Mouse (Mus musculus) A20 (cell line): ENCODE measurements around the gene Slf2.

Experiments used
- DNase-seq: peaks from one replicate; pipeline ENCODE4 v3.0.0-alpha.2; 2011; ENCODE audit warnings: low read depth, low spot score

Slf2 gene

GRCm38 (mm10) chr19:44984420-44984819 lies 53.5 kb downstream of the Slf2 start:
- DNase-seq: no peak

- DNase-seq: no peak
Measured at GRCm38 (mm10) chr19:44985159-44985988, 54.4 kb downstream of the Slf2 start.

- DNase-seq: no peak
Measured at GRCm38 (mm10) chr19:44987004-44987403, 56.1 kb downstream of the Slf2 start.

- no peak for DNase-seq
Measured at GRCm38 (mm10) chr19:44987851-44988250, 56.9 kb downstream of the Slf2 start.

GRCm38 (mm10) chr19:44988321-44988720 lies 57.4 kb downstream of the Slf2 start:
- DNase-seq: no peak

- DNase-seq: peak; percentile 42
Measured at GRCm38 (mm10) chr19:44988831-44989566, 58.0 kb downstream of the Slf2 start, which contains the start of gene Sema4g. Gene Sema4g (plus strand): TSS chr19:44989101.

GRCm38 (mm10) chr19:44989567-44990495 lies 58.9 kb downstream of the Slf2 start:
- no peak for DNase-seq

- DNase-seq: no peak
Measured at GRCm38 (mm10) chr19:44991031-44991430, 60.1 kb downstream of the Slf2 start.

GRCm38 (mm10) chr19:44992246-44992645 lies 61.3 kb downstream of the Slf2 start:
- DNase-seq: no peak

- no peak for DNase-seq
Measured at GRCm38 (mm10) chr19:44992712-44993111, 61.8 kb downstream of the Slf2 start.

- no peak for DNase-seq
Measured at GRCm38 (mm10) chr19:44997786-44998185, 66.8 kb downstream of the Slf2 start.

GRCm38 (mm10) chr19:44999647-45000046 lies 68.7 kb downstream of the Slf2 start:
- DNase-seq: peak; percentile 43

- no peak for DNase-seq
Measured at GRCm38 (mm10) chr19:45002301-45002700, 71.3 kb downstream of the Slf2 start.

- DNase-seq: no peak
Measured at GRCm38 (mm10) chr19:45003740-45004516, 73.0 kb downstream of the Slf2 start.

- peak; percentile 92 for DNase-seq
Measured at GRCm38 (mm10) chr19:45005444-45005843, 74.5 kb downstream of the Slf2 start, which contains the start of gene Twnk. Gene Twnk (plus strand): TSS chr19:45005663.

GRCm38 (mm10) chr19:45005957-45006712 lies 75.2 kb downstream of the Slf2 start, which contains the start of gene Mrpl43:
Gene Mrpl43 (minus strand): TSS chr19:45006442.
- DNase-seq: peak; percentile 94

- DNase-seq: no peak
Measured at GRCm38 (mm10) chr19:45007021-45007420, 76.1 kb downstream of the Slf2 start.

- DNase-seq: no peak
Measured at GRCm38 (mm10) chr19:45007425-45008191, 76.7 kb downstream of the Slf2 start.

GRCm38 (mm10) chr19:45010646-45011045 lies 79.7 kb downstream of the Slf2 start:
- no peak for DNase-seq
